Mouse (Mus musculus): ENCODE results near the gene Hacd4. TPM values are rescaled to one million over a fixed set of nuclear protein-coding genes. Genes with fewer than 3 reads are reported as not detected.

Gene Hacd4
- total RNA-seq (2017): 23.0 to 31.7 TPM (median 30.7 TPM) in 3 replicates

DNA sequence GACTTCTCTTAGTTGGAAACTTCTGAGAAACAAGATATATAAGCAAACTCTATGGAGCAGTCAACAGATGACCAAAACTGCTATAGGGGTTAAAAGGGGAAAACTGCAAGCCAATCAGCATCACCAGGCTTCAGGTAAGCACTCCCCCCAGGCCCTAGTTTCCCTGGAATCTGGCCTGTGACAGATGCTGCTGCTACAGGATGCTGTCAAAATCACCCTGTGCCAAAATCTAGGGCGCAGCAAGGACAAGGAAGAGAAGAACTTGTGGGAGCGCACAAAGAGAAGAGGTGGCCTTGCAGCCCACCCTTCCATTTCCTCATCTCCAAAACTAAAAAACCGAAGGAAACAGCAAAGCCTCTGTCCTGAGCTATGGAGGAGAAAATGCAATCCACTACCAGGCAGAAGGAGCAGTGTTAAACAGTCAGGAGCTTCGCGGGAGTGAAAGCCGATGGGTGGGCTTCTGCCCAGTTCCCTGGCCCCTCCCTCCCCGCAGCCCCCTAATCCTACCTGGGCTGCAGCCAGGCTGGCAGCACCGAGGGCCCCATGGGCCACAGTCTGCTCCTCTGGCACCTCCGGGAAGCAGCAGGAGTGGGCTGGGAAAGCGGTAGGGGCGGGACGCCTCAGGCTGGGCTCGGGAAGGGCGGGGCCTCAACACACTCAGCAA is at the start of gene Hacd4:
Hacd4 (minus strand) TSS at position 603 of the 664 bp plus-strand sequence.
- ATAC-seq (replicated peaks; ENCODE audit: insufficient number of reproducible peaks, low FRiP score, low TSS enrichment, poor library complexity, severe bottlenecking): no peak

DNA sequence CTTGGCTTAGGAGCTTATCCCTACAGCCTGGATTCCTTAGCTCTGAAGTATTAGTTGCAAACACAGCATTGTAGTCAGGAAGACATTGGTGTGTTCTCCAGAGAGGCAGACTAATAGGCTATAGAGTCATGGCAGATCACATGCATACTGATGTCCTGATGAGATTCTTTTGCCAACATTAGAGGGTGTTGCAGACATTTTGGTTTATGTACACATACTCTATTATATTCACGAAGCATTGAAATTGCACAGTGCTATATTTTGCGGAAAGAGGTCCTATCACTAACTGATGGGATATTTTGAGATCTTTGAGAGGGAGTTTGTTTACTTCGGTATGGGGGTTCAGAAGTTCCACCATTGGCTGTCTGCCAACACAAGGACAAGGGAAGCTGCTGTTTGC is 49.4 kb upstream of the Hacd4 start:
- no peak for ATAC-seq (replicated peaks; ENCODE audit: insufficient number of reproducible peaks, low FRiP score, low TSS enrichment, poor library complexity, severe bottlenecking)

DNA sequence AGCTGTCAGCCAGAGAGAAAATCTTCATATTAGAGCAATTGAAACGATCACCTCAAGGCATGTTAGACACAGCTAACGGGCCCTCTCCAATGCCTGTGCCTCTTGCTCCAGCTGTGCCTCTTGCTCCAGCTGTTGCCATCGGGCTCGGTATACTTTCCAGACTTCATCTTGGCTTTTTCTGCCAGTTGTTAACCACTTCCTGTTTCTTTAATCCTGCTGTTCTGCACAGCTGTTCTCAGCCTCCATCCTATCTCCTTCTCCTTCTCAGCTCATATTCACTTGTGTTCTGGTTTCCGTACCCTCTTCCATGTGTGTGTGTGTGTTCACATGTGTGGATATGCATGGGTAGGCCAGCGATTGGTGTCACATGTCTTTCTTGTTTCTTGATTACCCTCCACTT is 41.4 kb upstream of the Hacd4 start:
- ATAC-seq (replicated peaks; ENCODE audit: insufficient number of reproducible peaks, low FRiP score, low TSS enrichment, poor library complexity, severe bottlenecking): no peak

DNA sequence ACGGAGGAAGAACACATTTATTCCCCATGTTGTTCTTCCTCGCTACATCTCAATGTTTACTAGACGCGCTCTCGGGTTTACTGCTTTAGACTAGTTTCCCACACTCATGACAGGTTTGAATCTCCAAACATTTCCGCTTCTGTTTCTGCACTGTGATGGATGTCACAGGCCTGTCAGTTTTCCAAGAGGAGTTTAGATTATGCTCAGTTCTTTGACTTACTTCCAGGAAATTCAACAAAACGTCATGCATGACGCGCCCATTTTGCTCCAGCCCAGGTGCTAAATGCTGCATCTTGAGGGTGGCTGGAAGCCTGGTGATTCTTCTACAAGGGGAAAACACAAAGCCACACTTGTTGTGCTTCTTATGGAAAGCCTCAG is 40.1 kb upstream of the Hacd4 start:
- ATAC-seq (replicated peaks; ENCODE audit: insufficient number of reproducible peaks, low FRiP score, low TSS enrichment, poor library complexity, severe bottlenecking): no peak

DNA sequence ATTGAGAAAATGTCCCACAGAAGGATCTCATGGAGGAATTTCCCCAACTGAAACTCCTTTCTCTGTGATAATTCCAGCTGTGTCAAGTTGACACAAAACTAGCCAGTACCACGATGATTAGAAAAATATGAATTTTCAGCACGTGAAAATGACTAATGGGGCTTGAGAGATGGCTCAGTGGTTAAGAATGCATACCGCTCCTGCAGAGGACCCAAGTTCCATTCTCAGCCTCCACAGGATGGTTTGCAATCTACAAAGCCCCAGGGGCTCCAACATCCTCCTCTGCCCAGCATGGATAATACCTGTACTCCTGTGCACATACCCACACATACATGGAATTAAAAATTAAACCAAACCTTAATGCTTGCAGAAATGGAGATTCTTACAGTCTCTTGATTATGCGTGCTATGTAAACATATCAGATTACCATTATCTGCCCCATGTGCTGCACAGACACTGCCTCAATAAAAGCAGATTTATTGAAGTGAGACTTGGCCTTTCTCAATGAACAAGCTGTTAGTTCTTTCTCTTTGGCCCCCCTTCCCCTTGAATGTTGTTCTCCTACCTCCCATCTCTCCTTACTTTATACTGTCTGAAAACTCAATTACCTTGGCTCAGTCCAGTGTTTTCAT is 39.6 kb upstream of the Hacd4 start:
- ATAC-seq (replicated peaks; ENCODE audit: insufficient number of reproducible peaks, low FRiP score, low TSS enrichment, poor library complexity, severe bottlenecking): no peak

DNA sequence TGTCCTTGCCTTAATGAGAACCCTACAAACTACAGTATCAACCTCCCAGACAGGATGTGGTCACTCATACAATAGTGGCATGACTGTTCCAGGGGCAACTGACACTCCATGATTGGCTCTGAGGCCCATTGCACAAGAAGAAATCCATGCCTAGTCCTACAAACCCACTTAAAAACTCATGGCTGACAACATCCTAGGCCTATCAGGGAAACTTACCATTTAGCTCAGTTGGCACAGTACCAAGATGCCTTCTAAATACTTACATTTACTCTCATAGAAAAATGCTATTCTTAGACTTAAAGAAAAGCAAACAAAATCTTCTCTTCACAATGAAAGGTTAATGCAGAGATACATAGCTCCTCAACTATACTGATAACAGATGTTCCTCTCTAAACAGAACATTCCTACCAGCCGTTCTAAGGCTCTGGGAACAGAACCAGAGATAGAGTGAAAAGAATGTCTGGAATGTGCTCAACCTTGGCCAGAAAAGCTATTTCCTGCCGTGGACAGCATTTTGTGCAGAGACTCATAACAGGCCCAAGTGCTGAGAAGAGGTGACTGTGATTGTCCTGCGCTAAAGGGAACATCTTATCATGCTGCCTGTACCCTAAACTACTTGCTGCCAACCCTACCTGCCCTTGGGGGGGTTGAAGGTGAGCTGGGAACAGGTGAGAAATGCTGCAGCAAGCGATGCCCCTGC is 37.9 kb upstream of the Hacd4 start:
- ATAC-seq (replicated peaks; ENCODE audit: insufficient number of reproducible peaks, low FRiP score, low TSS enrichment, poor library complexity, severe bottlenecking): no peak

DNA sequence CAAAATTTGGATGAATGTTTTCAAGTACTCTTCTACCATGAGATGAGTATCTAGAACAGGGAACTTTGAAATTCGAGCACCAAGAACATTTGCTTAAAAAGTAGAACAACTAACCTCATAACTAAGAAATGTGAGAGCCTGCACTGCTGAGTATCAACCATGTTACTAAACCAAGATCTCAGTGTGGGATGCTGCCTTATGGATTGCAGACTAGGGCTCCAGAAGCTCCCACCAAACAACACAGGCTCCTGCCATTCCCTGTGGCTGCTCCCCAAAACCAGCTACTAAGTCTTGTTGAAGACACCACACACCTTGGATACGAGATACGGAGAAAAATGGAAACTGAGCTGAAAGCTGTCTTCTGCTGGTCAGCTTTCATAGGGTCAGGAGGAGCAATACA is 37.4 kb upstream of the Hacd4 start:
- no peak for ATAC-seq (replicated peaks; ENCODE audit: insufficient number of reproducible peaks, low FRiP score, low TSS enrichment, poor library complexity, severe bottlenecking)

DNA sequence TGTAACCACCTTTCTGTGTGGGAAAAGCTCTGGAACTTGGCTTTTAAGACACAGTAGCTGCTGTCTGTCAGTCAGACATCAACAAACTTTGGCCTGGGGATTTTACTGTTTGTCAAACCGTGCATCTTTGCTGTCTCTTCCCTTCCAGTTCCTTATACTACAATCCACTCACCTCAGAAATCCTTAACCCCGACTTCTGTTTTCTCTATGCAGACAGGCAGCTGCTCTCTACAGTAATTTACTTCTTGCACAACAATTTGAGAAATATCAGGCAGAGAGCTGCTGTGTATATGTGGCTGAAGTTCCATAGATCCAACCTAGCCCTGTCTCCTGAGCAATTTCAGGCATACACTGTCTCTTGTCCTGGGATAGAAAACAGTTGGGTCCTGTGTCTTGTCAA is 32.8 kb upstream of the Hacd4 start:
- no peak for ATAC-seq (replicated peaks; ENCODE audit: insufficient number of reproducible peaks, low FRiP score, low TSS enrichment, poor library complexity, severe bottlenecking)

DNA sequence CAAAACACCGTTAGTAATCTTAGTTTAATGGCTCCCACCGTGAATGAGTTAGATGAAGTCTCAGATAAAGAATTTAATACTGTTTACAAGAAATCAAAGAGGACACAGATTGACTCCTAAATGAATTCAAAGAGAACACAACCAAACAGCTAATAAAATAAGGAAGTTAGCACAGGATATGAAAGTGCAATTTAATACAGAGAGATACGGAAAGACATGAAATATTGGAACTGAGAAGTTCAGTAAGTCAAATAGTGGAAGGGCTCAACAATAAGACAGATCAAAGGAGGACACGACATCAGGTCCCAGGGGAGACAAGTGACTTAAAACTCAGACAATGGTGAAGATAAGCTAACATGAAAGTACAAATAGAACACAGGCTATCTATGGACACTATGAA is 25.8 kb upstream of the Hacd4 start:
- ATAC-seq (replicated peaks; ENCODE audit: insufficient number of reproducible peaks, low FRiP score, low TSS enrichment, poor library complexity, severe bottlenecking): no peak

DNA sequence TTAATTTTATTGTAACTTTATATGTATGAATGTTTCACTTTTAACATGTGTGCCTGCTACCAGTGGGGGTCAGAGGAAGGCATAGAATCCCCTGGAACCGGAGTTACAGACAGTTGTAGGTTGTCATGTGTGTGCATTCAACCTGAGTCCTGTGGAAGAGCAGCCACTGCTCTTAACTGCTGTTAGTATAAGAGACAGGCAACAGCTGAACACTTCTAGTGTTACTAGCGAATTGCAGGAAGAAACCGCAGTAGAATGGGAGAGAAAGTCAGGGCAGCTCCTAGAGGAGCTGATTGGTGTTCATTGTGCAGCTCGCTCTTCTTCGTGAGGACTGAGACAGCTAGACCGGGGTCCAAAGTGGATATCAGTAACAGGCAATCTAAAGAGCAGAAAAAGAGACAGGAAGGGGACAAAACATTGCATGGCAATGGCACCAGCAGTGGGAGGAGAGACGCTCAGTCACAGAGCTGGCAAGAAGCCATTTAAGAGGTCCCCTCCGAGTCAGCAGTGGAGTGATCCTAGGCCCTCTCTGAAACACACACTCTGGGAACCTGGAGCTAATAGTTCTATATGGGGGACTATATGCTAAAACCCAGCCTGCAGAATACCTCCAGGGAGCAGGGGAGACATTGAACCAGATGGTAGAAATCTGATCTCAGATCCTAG is 24.4 kb upstream of the Hacd4 start:
- no peak for ATAC-seq (replicated peaks; ENCODE audit: insufficient number of reproducible peaks, low FRiP score, low TSS enrichment, poor library complexity, severe bottlenecking)

DNA sequence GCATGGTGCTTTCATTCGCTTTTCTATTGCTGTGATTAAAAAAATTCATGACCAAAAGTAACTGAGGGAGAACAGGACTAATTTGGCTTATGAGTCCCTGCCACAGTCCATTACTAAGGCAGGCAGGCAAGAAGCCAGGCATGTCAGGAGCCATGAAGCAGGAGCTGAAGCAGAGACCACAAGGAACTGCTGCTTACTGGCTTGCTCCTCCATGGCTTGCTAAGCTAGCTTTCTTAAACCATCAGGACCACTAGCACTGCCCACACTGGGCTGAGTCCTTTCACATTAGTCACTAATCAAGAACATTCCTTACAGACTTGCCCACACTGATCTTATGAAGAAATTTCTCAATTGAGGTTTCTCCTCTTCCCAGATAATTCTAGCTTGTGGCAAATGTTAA is 23.8 kb upstream of the Hacd4 start:
- no peak for ATAC-seq (replicated peaks; ENCODE audit: insufficient number of reproducible peaks, low FRiP score, low TSS enrichment, poor library complexity, severe bottlenecking)

DNA sequence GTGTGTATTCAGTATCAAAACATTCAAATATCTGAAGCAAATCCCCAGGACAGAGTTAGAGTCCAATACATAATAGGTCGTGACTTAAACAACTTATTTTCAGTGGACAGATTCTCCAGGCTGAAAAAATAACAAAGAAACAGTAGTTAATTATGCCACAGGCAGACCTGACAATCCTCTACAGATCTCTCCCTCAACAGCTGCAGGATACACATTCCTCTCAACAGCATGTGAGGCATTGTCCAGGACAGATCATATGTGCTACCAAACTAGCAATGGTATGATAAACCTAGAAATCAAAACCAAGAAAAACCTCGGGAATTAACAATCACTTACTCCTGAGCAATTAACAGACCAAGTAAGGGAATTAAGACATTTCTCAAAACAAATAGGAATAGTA is 22.6 kb upstream of the Hacd4 start:
- ATAC-seq (replicated peaks; ENCODE audit: insufficient number of reproducible peaks, low FRiP score, low TSS enrichment, poor library complexity, severe bottlenecking): no peak

DNA sequence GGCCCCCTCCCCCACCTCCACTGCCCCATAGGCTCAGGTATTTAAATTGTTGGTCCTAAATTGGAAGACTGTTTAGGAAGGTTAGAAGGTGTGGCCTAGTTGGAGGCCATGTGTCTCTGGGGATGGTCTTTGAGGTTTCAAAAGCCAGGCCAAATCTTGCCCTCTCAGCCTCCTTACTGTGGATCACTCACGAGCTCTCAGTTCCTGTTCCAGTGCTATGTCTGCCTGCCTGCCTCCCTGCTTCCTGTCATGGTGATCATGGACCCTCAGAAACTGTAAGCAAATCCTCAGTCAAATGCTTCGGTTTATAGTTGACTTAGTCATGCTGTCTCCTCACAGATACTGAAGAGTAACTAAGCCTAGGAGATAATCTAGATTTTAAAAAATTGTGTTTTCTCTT is 19.9 kb upstream of the Hacd4 start:
- ATAC-seq (replicated peaks; ENCODE audit: insufficient number of reproducible peaks, low FRiP score, low TSS enrichment, poor library complexity, severe bottlenecking): no peak

DNA sequence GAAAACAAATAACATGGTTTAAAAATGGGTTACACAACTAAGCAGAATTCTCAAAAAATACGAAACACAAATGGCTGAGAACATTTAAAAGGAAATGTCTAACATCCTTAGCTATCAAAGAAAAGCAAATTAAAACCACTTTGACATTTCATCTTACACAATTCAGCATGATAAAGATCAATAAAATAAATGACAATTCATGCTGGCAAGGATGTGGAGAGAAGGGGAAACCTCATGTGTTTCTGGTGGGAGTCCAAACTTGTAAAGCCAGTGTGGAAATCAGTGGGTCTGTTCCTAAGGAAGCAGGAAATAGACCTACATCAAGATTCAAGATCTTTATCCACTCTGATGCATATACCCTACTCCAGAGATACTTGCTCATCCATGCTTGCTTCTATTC is 19.4 kb upstream of the Hacd4 start:
- ATAC-seq (replicated peaks; ENCODE audit: insufficient number of reproducible peaks, low FRiP score, low TSS enrichment, poor library complexity, severe bottlenecking): no peak

DNA sequence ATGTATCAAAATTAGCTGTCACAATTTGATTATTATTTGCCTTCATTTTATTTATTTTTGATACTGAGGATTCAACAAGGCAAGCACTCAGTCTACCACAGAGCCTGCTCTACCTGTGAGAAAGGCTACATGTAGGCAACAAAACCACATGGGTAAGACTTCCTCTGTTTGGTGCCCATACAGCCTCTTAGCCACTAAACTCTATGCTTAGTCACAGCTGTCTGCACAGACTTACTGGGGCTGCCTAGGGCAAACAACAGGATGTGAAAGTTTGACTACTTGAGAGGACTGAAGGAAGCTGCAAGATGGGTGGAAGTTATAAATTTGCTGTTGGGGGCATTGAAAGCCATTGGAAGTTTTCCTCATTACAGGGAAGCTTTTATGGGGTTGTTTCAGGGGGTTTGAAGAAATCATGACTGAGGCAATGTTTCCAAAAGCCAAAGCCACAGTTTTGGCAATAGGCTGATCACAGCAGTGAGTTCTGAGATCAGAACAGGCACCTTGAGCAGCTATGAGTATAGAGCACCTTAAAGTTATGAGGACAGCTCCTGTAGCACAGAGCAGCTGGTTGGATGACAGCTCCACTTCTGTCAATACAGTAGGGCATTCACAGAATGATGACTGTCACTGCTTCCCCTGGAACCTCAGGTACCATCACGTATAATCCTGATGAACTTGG is 11.5 kb upstream of the Hacd4 start:
- ATAC-seq (replicated peaks; ENCODE audit: insufficient number of reproducible peaks, low FRiP score, low TSS enrichment, poor library complexity, severe bottlenecking): peak; percentile 66; the same call in 1 of the 2 replicates

DNA sequence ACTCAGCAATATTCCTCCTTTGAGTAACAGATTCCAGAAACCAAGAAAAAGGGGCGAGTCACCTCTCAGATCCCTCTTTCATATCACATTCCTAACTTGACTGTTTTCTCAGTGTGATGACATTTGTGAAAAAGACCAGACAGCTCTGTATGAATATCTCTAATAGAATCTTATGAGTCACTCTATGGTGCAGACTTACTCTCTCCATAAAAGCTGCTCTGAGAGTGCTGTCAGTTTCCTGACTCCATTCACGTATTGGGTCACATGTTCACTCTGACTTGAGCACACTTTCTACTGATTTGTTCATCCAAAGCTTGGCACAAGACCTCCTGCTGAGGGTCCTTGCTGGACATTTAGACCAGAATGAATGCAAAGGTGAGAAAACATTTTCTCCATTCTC is 10.2 kb upstream of the Hacd4 start:
- no peak for ATAC-seq (replicated peaks; ENCODE audit: insufficient number of reproducible peaks, low FRiP score, low TSS enrichment, poor library complexity, severe bottlenecking)

DNA sequence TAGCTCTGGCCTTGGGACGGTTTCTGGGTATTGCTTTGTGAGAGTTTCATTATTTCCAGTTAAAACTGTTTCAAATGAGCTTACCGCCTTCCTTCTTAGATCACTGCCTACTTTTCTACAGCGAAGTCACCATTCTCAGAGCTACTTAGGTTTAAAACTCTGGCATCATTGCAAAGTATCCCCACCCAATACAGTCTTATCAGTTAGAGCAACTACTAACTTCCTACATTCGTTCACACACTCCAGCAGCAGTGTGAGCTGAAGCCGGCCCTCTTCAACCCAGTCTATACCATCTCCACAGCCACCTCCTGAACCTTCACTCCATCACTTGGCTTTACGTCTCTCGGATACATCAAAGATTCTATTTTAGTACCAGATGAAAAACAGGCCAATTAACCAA is 2.1 kb upstream of the Hacd4 start:
- ATAC-seq (replicated peaks; ENCODE audit: insufficient number of reproducible peaks, low FRiP score, low TSS enrichment, poor library complexity, severe bottlenecking): no peak

DNA sequence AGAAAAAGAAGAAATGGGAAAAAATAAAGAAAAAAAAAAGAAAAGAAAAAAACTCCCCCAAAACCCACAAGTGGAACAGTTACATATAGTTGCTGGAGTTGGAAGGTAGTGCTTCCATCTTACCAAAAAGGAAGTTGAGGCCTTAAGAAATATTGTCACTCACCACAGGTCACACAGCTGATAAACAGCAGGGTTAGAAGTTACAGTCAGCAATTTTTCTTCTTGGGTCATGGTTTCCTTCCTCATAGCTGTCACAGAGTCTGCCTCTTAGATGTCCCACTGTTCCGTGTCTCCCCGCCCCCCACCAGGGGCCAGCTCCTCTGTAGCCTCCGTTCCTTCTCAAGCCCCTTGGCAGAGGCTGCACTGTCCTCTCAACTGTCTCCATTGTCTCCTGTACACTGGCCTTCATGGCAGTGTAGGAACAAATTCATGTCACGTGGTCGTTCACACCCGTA is 968 bp upstream of the Hacd4 start:
- ATAC-seq (replicated peaks; ENCODE audit: insufficient number of reproducible peaks, low FRiP score, low TSS enrichment, poor library complexity, severe bottlenecking): peak; percentile 91

DNA sequence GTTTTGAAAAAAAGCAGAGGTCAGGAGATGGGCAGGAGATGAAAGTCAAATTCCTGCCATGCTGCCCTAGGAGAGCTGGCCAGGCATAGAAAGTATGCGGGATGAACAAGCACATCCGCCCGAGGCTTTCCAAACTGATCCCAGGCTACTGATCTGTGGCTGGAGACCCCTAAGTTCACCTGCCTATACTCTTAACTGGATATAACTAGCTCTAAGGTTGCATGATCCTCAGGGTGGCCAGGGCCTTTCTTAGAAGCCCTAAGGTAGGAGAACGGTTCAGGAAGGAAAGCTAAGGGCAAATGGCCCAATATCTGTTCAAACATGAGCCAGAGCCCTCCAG is 232 bp upstream of the Hacd4 start:
- no peak for ATAC-seq (replicated peaks; ENCODE audit: insufficient number of reproducible peaks, low FRiP score, low TSS enrichment, poor library complexity, severe bottlenecking)

All from monocyte, adult 5-6 weeks (primary cell).